Mouse (Mus musculus): ENCODE measurements at regions not wholly inside any gene's neighbourhood (a gene's known extent, or its start where the extent isn't known, plus 50 kb on each side); places are given as distances from the start of the nearest gene placed in this dataset.

DNA sequence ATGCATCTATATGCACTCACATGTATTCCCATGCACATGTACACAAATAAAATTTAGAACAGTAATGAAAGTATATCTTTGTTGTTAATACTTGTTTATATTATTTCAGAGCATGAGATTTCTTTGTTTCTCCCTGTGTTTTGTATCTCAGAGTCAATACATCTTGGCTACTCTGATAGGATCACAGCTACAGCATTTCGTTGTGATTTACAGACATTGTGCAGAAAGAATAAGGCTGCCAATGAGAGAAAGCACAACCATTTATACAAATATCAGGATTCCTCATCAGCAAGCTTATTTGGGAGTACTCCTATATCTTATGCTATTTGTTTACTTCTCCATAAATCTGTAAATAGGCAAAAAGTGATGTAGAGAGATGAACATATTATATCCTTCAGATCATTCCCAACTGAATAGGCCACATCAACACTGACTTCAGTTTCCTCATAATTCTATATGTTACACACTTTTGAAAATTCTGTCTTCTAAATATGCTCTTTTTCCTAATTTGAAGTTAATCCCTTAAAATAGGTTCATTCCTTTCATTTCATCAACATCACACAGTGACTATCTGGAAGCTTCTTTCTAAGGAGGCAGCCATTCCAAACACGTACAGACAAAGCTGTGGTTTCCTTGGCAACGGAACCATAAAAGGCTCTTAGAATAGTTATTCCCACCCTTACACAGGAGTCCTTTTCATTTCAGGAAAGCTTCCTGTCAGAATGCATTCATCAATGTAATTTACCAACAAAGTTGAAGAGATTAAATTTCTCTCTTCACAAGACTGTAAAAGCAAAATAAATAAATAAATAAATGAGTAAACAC is 1160.3 kb upstream of the Foxg1 start:
- TF ChIP-seq RCOR1 (IDR thresholded peaks at IDR 0.05; ENCODE audit: low read depth, low read length) (no peak), MYC (IDR thresholded peaks at IDR 0.05; ENCODE audit: low read depth, low read length) (no peak), EP300 (IDR thresholded peaks at IDR 0.05; ENCODE audit: low read depth in 1 of 2, low read length in 2 of 2) (no peak), NRF1 (IDR thresholded peaks at IDR 0.05; ENCODE audit: insufficient read depth, low read depth, low read length, poor library complexity, severe bottlenecking) (no peak), GATA1 (IDR thresholded peaks at IDR 0.05; ENCODE audit: low read depth, low read length) (no peak)

Measured in MEL (cell line).